Mouse (Mus musculus) kidney, embryonic 16.5 days (tissue): ENCODE results near the gene Chrnb4. TPM values are rescaled to one million over a fixed set of nuclear protein-coding genes. Genes with fewer than 3 reads are reported as not detected.

Experiments
- ATAC-seq: fragments of 200-750 bp; cut with Nextera tagmentation; 2 replicates; pipeline ENCODE4 v1.8.0; 2017; ENCODE audit warnings: moderate TSS enrichment; ENCODE audit not compliant: low FRiP score, low TSS enrichment
- H3K27ac ChIP-seq: fragments of 300-500 bp; sonication (generic); 2 replicates; pipeline ENCODE4 v1.5.1; 2014; ENCODE audit warnings: low read length
- H3K27me3 ChIP-seq: fragments of 300-500 bp; sonication (generic); 2 replicates; pipeline ENCODE4 v1.6.1; 2014; ENCODE audit warnings: low read length, control low read depth, mixed read lengths; ENCODE audit not compliant: insufficient read depth
- H3K36me3 ChIP-seq: fragments of 300-500 bp; sonication (generic); 2 replicates; pipeline ENCODE4 v1.6.1; 2014; ENCODE audit warnings: low read length, control low read depth, mixed read lengths; ENCODE audit not compliant: insufficient read depth
- H3K4me1 ChIP-seq: fragments of 300-500 bp; sonication (generic); 2 replicates; pipeline ENCODE4 v1.6.1; 2014; ENCODE audit warnings: low read length, control low read depth, mixed read lengths; ENCODE audit not compliant: insufficient read depth
- H3K4me2 ChIP-seq: fragments of 300-500 bp; sonication (generic); replicated peaks from 2 replicates; pipeline ENCODE4 v1.6.1; 2014; ENCODE audit warnings: low read depth, low read length
- H3K4me3 ChIP-seq: fragments of 300-500 bp; sonication (generic); 2 replicates; pipeline ENCODE4 v1.5.1; 2014; ENCODE audit warnings: mild to moderate bottlenecking, low read length
- H3K9ac ChIP-seq: fragments of 300-500 bp; sonication (generic); replicated peaks from 2 replicates; pipeline ENCODE4 v1.6.1; 2014; ENCODE audit warnings: low read length
- H3K9me3 ChIP-seq: fragments of 300-500 bp; sonication (generic); 2 replicates; pipeline ENCODE4 v1.6.1; 2016; ENCODE audit warnings: low read length, control low read depth
- WGBS: fragments of 180-500 bp; shearing (Covaris S2); extraction: QIAGEN DNeasy Blood & Tissue Kit; methylation state at CpG from one replicate; pipeline ENCODE4 v1.1.7; 2014; 5-methylcytosine and 5-hydroxymethylcytosine counted together
- polyA plus RNA-seq: library from polyadenylated mRNA; unstranded; fragments of >200 nt; fragmentation: Nextera tagmentation; extraction: Ambion mirVana; gene quantifications from 2 replicates; pipeline ENCODE4 v1.2.1, GENCODE M21; 2015

The Chrnb4 gene
- polyA plus RNA-seq, 1 experiment from 2014 or later, result 2.9 TPM

DNA sequence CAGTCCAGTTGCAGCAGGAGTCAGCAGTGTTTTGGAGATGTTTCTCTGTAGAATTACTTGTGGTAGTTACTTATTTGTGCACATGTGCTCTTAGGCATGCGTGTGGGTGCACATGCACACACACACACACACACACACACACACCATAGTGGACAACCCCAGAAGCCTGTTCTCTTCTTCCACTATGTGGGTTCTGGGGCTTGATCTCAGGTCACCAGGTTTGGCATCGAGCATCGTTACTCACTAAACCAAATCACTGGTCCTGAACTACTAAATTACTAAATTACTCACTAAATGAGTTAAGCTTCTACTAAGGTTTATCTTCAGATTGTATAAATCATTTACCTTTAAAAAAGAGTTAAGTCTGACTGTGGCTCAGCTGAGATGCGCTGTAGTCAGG lies 9.5 kb upstream of the Chrnb4 start:
- Histone ChIP-seq H3K36me3 (no peaks in the 10 kb centered on the region), H3K4me3 (no peak overlapping the region), H3K9ac (no peak overlapping the region), H3K27ac (0 out of 2 replicates have a peak overlapping the region, but pooled peaks have one; percentile 46), H3K9me3 (no peaks in the 10 kb centered on the region), H3K4me2 (no peak overlapping the region), H3K27me3 (0 out of 2 replicates have a peak, but pooled peaks cover 2% of the 10 kb centered on the region), H3K4me1 (no peaks in the 10 kb centered on the region)
- peak; percentile 79; the same call in 1 of the 2 replicates for ATAC-seq
- 67% methylated on average over 4 of the region's 4 CpGs for WGBS

DNA sequence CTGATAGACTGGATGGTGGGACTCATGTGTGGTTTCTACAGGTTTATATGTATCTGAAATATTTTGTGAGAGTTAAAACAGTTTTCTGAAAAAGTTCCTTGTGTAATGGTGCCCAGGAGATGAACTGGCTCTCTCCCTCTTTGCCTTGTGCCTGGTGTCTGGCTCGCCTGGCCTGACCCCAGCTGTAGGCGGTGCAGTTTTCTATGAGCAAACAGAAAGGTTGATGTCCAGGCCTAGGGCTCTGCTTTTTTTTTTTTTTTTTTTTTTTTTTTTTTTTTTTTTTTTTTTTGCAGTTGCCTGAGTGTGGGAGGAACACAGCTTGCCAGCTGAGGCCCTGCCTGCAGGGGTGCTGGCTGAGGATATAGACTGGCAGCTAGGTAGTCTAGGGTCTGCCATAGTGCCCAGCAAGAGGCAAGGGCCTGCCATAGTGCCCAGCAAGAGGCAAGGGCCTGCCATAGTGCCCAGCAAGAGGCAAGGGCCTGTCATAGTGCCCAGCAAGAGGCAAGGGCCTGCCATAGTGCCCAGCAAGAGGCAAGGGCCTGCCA lies 6.9 kb upstream of the Chrnb4 start:
- WGBS, result 76% methylated on average over 2 of the region's 2 CpGs
- no peak overlapping the region for H3K4me2 ChIP-seq
- no peaks in the 10 kb centered on the region for H3K27me3 ChIP-seq
- H3K27ac ChIP-seq, result no peak overlapping the region
- H3K9me3 ChIP-seq, result no peaks in the 10 kb centered on the region
- ATAC-seq, result no peak
- no peak overlapping the region for H3K9ac ChIP-seq
- H3K4me1 ChIP-seq, result no peaks in the 10 kb centered on the region
- H3K36me3 ChIP-seq, result no peaks in the 10 kb centered on the region
- no peak overlapping the region for H3K4me3 ChIP-seq

DNA sequence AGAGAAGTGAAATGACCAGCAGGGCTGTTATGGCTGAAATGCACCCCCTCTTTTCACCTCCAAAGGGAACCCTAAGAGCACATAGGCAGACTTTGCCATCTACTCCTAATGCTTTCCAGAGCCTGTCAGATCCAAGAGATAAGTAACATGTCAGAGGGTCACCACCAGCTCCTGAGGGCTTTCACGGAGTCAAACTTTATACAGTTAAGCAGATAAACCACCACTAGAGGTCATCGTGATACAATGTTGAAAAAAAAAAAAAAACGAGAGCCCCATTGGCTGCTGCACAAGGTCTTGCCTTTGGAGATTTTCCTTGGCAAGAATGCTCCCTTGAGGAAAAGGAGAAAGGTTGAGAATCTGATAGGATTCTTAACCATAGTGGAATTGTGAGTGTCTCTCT lies 1.8 kb downstream of the Chrnb4 start:
- Histone ChIP-seq H3K27me3 (peaks cover 4% of the 10 kb centered on the region; the same call in 1 of the 2 replicates), H3K9ac (no peak overlapping the region), H3K4me2 (no peak overlapping the region), H3K4me1 (no peaks in the 10 kb centered on the region), H3K27ac (no peak overlapping the region), H3K9me3 (no peaks in the 10 kb centered on the region), H3K4me3 (no peak overlapping the region), H3K36me3 (no peaks in the 10 kb centered on the region)
- whole genome bisulfite sequencing, result 0% methylated on average over 3 of the region's 3 CpGs
- ATAC-seq, result no peak

DNA sequence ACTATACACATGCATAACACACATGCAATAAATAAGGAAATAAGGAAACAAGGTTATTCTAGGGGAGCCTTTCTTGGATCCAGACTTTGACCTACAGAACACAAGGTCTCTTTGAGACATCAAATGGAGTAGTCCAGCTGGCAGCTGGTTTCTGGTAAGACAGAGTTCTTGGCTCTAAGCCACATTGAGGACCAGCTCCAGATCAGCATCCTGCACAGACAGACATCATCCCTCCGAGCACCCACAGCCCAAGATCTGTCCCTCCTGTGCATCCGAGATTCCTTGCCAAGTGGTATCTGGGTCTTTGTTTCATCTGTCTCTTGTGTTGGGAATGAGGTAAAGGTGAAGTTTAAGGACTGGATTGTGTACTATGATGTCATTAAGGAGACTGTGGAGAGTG lies 3.6 kb downstream of the Chrnb4 start:
- Histone ChIP-seq H3K4me3 (no peak overlapping the region), H3K4me1 (no peaks in the 10 kb centered on the region), H3K4me2 (no peak overlapping the region), H3K9me3 (no peaks in the 10 kb centered on the region), H3K9ac (no peak overlapping the region), H3K27me3 (peaks cover 4% of the 10 kb centered on the region; the same call in 1 of the 2 replicates), H3K27ac (no peak overlapping the region), H3K36me3 (no peaks in the 10 kb centered on the region)
- 77% methylated on average over 2 of the region's 2 CpGs for WGBS
- ATAC-seq, result no peak

DNA sequence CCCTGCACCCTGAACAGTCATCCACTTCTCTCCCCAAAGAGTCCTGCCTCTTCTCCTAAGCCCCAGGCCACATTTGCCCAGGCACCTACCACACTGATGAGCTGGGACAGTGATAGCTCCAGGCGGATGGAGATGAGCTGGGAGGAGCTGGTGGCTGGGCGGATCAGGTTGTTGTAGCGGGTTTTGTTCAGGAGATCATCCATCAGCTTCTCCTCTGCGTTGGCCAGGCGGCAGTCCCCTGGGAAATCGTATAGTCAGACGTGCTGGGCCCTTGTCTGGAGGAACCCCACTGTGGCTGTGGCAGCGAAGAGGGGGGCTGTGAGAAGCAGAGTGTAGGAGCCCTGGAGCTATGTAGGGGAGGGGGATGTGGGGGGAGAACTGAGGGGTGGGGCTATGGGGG lies 4.9 kb downstream of the Chrnb4 start:
- H3K9ac ChIP-seq, result no peak overlapping the region
- 15% methylated on average over 6 of the region's 8 CpGs for WGBS
- H3K36me3 ChIP-seq, result no peaks in the 10 kb centered on the region
- ATAC-seq, result no peak
- no peaks in the 10 kb centered on the region for H3K9me3 ChIP-seq
- H3K4me2 ChIP-seq, result no peak overlapping the region
- H3K4me1 ChIP-seq, result no peaks in the 10 kb centered on the region
- H3K4me3 ChIP-seq, result no peak overlapping the region
- H3K27ac ChIP-seq, result no peak overlapping the region
- H3K27me3 ChIP-seq, result peaks cover 4% of the 10 kb centered on the region; the same call in 1 of the 2 replicates

DNA sequence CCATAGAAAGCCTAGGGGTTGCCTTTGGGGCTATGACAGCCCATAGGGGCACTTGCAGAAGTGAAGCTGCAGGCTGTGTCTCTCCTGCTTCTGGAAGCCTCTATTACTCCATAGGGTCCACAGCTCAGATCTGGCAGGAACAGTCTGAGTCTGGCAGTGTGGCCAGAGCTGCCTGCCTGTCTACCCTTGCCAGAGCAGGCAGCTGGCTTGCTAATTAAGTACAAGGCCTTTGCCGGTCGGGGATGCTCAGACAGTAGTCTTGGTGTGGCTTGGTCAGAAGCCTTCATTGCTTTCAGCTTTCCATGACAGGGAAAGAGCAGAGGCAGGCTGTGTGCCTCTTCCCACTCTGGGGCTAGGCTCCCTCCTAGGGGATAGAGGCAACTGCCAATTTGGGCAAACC lies 7.2 kb downstream of the Chrnb4 start:
- Histone ChIP-seq H3K36me3 (no peaks in the 10 kb centered on the region), H3K4me2 (no peak overlapping the region), H3K27ac (no peak overlapping the region), H3K27me3 (no peaks in the 10 kb centered on the region), H3K4me3 (no peak overlapping the region), H3K9ac (no peak overlapping the region), H3K9me3 (no peaks in the 10 kb centered on the region), H3K4me1 (no peaks in the 10 kb centered on the region)
- no peak for ATAC-seq
- WGBS, result 69% methylated on average over 2 of the region's 2 CpGs

DNA sequence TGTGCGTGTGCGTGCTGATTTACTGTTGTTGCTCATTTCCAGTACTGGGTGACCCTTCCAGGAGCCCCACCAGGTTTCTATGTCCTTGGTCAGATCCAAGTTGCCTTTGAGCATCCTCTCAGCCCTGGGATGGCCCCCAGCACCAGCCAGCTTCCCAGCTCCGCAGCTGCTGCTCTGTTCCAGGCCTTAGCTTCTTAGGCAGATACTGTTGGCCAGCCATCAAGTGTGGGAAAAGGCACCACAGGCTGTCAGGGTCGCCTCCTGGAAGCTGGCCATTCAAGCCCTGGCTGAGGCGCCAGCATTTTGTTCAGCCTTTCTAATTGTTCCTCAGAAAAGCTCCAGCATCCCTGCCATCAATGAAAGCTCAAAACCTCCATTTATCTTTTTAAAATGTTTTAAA lies 8.6 kb downstream of the Chrnb4 start:
- no peak overlapping the region for H3K9ac ChIP-seq
- H3K27ac ChIP-seq, result no peak overlapping the region
- H3K4me1 ChIP-seq, result no peaks in the 10 kb centered on the region
- H3K4me2 ChIP-seq, result no peak overlapping the region
- 69% methylated on average over 5 of the region's 5 CpGs for WGBS
- H3K36me3 ChIP-seq, result no peaks in the 10 kb centered on the region
- no peak for ATAC-seq
- no peak overlapping the region for H3K4me3 ChIP-seq
- H3K9me3 ChIP-seq, result no peaks in the 10 kb centered on the region
- H3K27me3 ChIP-seq, result no peaks in the 10 kb centered on the region

DNA sequence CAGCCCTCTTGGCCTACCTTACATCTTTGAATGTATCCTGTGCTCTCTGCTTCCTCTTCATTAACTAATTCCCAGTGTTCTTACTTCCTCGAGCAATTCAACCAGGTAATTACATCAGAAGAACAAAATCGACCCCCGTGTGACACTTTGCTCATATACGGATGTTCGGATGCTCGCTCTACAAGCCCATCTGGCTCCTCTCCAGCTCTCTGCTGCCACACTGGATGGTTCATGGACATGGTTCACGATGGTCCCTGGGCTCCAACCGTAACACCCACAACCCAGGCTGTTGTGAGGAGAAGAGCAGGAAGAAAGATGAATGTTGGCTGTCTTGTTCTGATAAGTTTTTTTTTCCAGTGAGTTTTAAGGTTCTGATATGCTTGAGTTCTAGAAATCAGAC lies 9.6 kb downstream of the Chrnb4 start:
- H3K9ac ChIP-seq, result no peak overlapping the region
- ATAC-seq, result no peak
- 77% methylated on average over 8 of the region's 8 CpGs for WGBS

DNA sequence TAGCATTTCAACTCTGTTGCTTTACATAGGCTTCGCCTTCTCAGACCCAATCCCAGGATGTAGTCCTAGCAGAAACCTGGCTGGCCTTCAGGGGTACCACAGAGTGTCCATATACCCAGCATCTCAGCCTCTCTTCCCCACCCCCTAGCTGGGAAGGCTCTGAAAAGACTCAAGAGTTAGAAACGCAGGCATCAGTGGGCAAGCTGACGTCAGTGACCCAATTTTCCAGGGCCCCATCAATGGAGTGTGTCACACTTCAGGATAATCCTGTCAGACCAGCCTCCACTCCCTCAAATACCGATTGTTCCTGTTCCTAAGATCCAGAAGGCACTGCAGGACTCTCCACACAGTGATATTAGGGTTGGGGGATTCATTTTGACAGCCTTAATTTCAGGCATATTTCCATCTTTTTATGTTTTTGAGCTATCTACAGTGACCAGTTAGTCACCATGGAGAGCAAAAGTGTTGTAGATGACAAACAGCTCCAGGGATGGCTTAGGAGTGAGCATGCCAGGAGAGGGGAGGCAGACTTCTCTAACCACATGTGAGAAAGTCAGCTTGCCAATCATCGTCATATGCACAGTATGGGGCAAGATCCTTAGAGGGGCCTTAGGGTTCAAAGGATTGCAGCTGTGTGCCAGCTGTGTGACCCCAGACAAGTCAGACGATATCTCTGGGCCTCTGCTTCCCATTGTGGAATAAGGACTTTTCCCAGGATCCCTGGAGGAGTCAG lies 17.0 kb downstream of the Chrnb4 start:
- no peak overlapping the region for H3K4me3 ChIP-seq
- H3K27me3 ChIP-seq, result peaks cover 18% of the 10 kb centered on the region
- no peak overlapping the region for H3K4me2 ChIP-seq
- WGBS, result 63% methylated on average over 6 of the region's 6 CpGs
- no peaks in the 10 kb centered on the region for H3K9me3 ChIP-seq
- no peak overlapping the region for H3K27ac ChIP-seq
- H3K4me1 ChIP-seq, result peaks cover 2% of the 10 kb centered on the region; the same call in 1 of the 2 replicates
- H3K9ac ChIP-seq, result no peak overlapping the region
- no peaks in the 10 kb centered on the region for H3K36me3 ChIP-seq
- ATAC-seq, result no peak

More for the DNA sequence above, 9.6 kb downstream of the Chrnb4 start:
- no peaks in the 10 kb centered on the region for H3K4me1 ChIP-seq
- no peak overlapping the region for H3K27ac ChIP-seq
- no peak overlapping the region for H3K4me3 ChIP-seq
- H3K27me3 ChIP-seq, result no peaks in the 10 kb centered on the region
- H3K36me3 ChIP-seq, result no peaks in the 10 kb centered on the region
- H3K4me2 ChIP-seq, result no peak overlapping the region
- H3K9me3 ChIP-seq, result no peaks in the 10 kb centered on the region

DNA sequence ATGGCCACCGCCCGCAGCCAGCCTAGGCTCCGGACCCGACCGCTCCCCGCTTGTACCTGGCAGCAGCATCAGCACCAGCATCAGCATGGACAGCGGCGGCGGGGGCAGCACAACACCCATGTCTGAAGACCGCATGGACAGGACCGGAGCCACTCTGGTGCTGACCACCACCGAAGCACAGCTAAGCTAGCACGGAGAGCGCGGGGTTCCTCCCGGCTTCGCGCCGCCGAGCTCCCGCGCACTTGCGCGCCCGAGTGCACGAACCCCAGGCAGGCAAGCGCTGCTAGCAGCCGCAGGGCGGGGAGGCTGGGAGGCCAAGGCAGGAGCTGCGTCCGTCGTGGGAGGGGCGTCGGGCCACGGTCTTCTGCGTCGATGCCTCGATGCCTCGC lies 22.3 kb downstream of the Chrnb4 start, which contains the start of gene Chrna3:
Gene Chrna3, minus strand, starts transcription at position 288 of the 389 bp plus-strand sequence.
- Histone ChIP-seq H3K27ac (no peak within 1 kb of the TSS), H3K27me3 (peaks cover 48% of the 10 kb centered on the region)
- WGBS, result under 1% methylated on average over 38 of the region's 39 CpGs

More for the DNA sequence above, 22.3 kb downstream of the Chrnb4 start, which contains the start of gene Chrna3:
- 0 out of 2 replicates have a peak within 1 kb of the TSS, but pooled peaks have one; percentile 16 for H3K9ac ChIP-seq
- peaks cover 10% of the 10 kb centered on the region for H3K4me1 ChIP-seq
- no peaks in the 10 kb centered on the region for H3K36me3 ChIP-seq
- ATAC-seq, result peak; percentile 82
- peak within 1 kb of the TSS; percentile 53 for H3K4me2 ChIP-seq
- peak within 1 kb of the TSS; percentile 37 for H3K4me3 ChIP-seq
- H3K9me3 ChIP-seq, result no peaks in the 10 kb centered on the region
